Mouse (Mus musculus) midbrain, embryonic 16.5 days (tissue): ENCODE measurements at regions not wholly inside any gene's neighbourhood (a gene's known extent, or its start where the extent isn't known, plus 50 kb on each side); places are given as distances from the start of the nearest gene placed in this dataset.

Experiments used
- ATAC-seq: fragments of 200-750 bp; cut with Nextera tagmentation; 2 replicates; pipeline ENCODE4 v1.8.0; 2017; ENCODE audit warnings: moderate TSS enrichment
- H3K27ac ChIP-seq: fragments of 300-500 bp; sonication (generic); 2 replicates; pipeline ENCODE4 v1.5.1; 2014; ENCODE audit warnings: mild to moderate bottlenecking, low read length, mixed read lengths
- H3K27me3 ChIP-seq: fragments of 300-500 bp; sonication (generic); 2 replicates; pipeline ENCODE4 v1.6.1; 2014; ENCODE audit warnings: low read depth, low read length, mixed read lengths; ENCODE audit not compliant: control insufficient read depth, insufficient read depth
- H3K36me3 ChIP-seq: fragments of 300-500 bp; sonication (generic); 2 replicates; pipeline ENCODE4 v1.6.1; 2014; ENCODE audit warnings: mild to moderate bottlenecking, low read length, moderate library complexity, mixed read lengths; ENCODE audit not compliant: control insufficient read depth, insufficient read depth
- H3K4me1 ChIP-seq: fragments of 300-500 bp; sonication (generic); 2 replicates; pipeline ENCODE4 v1.6.1; 2014; ENCODE audit warnings: mild to moderate bottlenecking, low read length, mixed read lengths; ENCODE audit not compliant: control insufficient read depth, insufficient read depth
- H3K4me2 ChIP-seq: fragments of 300-500 bp; sonication (generic); 2 replicates; pipeline ENCODE4 v1.6.1; 2014; ENCODE audit warnings: mild to moderate bottlenecking, low read length, mixed read lengths
- H3K4me3 ChIP-seq: fragments of 300-500 bp; sonication (generic); 2 replicates; pipeline ENCODE4 v1.5.1; 2014; ENCODE audit warnings: low read depth, mild to moderate bottlenecking, low read length, moderate library complexity, mixed read lengths
- H3K9ac ChIP-seq: fragments of 300-500 bp; sonication (generic); 2 replicates; pipeline ENCODE4 v1.6.1; 2014; ENCODE audit warnings: low read depth, low read length, mixed read lengths
- H3K9me3 ChIP-seq: fragments of 300-500 bp; sonication (generic); replicated peaks from 2 replicates; pipeline ENCODE4 v1.6.1; 2014; ENCODE audit warnings: mild to moderate bottlenecking, low read length, mixed read lengths; ENCODE audit not compliant: control insufficient read depth, poor library complexity, severe bottlenecking
- WGBS: fragments of 180-500 bp; shearing (Covaris S2); extraction: QIAGEN DNeasy Blood & Tissue Kit; methylation state at CpG from one replicate; pipeline ENCODE4 v1.1.7; 2014; 5-methylcytosine and 5-hydroxymethylcytosine counted together

DNA sequence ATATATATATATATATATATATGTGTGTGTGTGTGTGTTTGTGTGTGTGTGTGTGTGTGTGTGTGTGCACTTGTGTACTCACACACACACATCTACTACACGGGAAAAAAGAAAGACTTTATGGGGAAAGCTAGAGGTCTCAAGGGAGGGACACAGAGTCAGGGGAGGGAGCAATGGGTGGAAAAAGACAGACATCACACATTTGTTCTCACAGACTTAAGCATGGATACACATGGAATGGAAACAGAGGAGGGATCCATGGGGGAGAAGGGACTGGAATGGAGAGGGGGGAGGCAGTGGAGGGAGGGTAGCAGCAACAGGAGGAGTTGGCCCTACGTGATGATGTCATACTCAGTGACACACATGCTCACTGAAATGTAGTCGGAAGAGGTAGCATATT is 248.3 kb downstream of the Cryba4 start:
- 86% methylated on average over 3 of the region's 3 CpGs for WGBS
- H3K4me2 ChIP-seq: no peak overlapping the region
- no peaks in the 10 kb centered on the region for H3K36me3 ChIP-seq
- H3K9ac ChIP-seq: no peak overlapping the region
- ATAC-seq: no peak
- no peaks in the 10 kb centered on the region for H3K27me3 ChIP-seq
- no peak overlapping the region for H3K27ac ChIP-seq
- H3K4me3 ChIP-seq: no peak overlapping the region
- peaks cover 19% of the 10 kb centered on the region for H3K4me1 ChIP-seq
- peaks cover 5% of the 10 kb centered on the region; the same call in 1 of the 2 replicates for H3K9me3 ChIP-seq

- H3K9me3 ChIP-seq: no peaks in the 10 kb centered on the region
- H3K9ac ChIP-seq: no peak overlapping the region
- peaks cover 6% of the 10 kb centered on the region for H3K4me1 ChIP-seq
- H3K27ac ChIP-seq: no peak overlapping the region; the same call in 1 of the 2 replicates
- peak; percentile 83; the same call in 1 of the 2 replicates for ATAC-seq
- WGBS: 15% methylated on average over 9 of the region's 9 CpGs
- H3K4me3 ChIP-seq: no peak overlapping the region
- H3K4me2 ChIP-seq: no peak overlapping the region
- H3K36me3 ChIP-seq: no peaks in the 10 kb centered on the region
- no peaks in the 10 kb centered on the region for H3K27me3 ChIP-seq
These were observed 239.7 kb downstream of the Cryba4 start for GRCm38 (mm10) chr5:112012505-112013164.

DNA sequence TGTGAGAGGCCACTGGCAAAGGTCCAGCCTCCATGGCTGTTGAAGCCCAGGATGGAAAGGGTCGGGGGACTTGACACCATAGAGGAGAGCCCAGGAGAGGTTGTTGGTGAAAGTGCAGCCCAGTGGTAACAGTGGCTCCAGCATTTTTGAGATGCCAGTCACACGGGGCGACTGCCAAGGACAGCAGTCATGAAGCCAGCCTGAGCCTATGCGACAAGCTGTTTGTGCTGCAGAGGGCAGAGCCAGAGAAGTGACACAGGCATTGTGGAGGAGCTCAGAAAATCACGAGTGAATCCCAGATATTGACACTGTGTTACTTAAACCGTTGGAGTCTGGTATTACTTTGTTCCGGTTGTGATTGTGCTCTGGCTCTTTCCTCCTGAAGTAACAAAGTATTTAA is 233.4 kb downstream of the Cryba4 start:
- no peak for ATAC-seq
- Histone ChIP-seq H3K9ac (no peak overlapping the region), H3K36me3 (no peaks in the 10 kb centered on the region), H3K4me1 (no peaks in the 10 kb centered on the region), H3K9me3 (no peaks in the 10 kb centered on the region), H3K4me2 (no peak overlapping the region), H3K27ac (no peak overlapping the region), H3K4me3 (no peak overlapping the region), H3K27me3 (no peaks in the 10 kb centered on the region)
- WGBS: 68% methylated on average over 7 of the region's 7 CpGs

- no peaks in the 10 kb centered on the region for H3K36me3 ChIP-seq
- H3K9ac ChIP-seq: no peak overlapping the region
- H3K4me2 ChIP-seq: no peak overlapping the region
- H3K4me3 ChIP-seq: no peak overlapping the region
- H3K27me3 ChIP-seq: no peaks in the 10 kb centered on the region
- WGBS: 75% methylated on average over 2 of the region's 2 CpGs
- ATAC-seq: peak; percentile 82
- H3K4me1 ChIP-seq: no peaks in the 10 kb centered on the region
- H3K27ac ChIP-seq: no peak overlapping the region
- H3K9me3 ChIP-seq: no peaks in the 10 kb centered on the region
These were observed 231.4 kb downstream of the Cryba4 start for GRCm38 (mm10) chr5:112020882-112021281.

DNA sequence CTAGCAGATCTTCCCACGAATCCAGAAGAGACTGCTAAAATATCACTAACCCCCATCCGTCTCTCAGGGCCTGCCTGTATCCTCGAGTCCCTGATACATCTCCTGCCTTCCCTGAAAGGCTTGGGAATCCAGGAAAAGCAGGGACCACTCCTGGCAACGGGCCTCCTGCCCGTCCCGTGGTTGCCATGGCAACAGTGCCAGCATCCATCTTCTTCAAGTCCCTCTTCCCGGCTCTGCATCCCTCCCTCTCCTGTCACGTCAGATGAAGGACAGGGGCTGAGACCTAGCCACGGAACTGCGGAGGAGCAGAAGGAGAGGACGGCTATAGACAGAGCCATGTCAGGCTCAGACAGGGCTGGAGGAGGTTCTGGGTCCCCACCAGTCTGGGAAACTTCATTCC is 222.4 kb downstream of the Cryba4 start:
- H3K27ac ChIP-seq: peak overlapping the region; percentile 85
- H3K36me3 ChIP-seq: no peaks in the 10 kb centered on the region
- H3K4me3 ChIP-seq: no peak overlapping the region
- H3K4me1 ChIP-seq: peaks cover 18% of the 10 kb centered on the region
- H3K9me3 ChIP-seq: no peaks in the 10 kb centered on the region
- 0 out of 2 replicates have a peak overlapping the region, but pooled peaks have one; percentile 21 for H3K4me2 ChIP-seq
- H3K27me3 ChIP-seq: no peaks in the 10 kb centered on the region
- WGBS: 12% methylated on average over 11 of the region's 11 CpGs
- peak; percentile 90 for ATAC-seq
- H3K9ac ChIP-seq: 0 out of 2 replicates have a peak overlapping the region, but pooled peaks have one; percentile 32

DNA sequence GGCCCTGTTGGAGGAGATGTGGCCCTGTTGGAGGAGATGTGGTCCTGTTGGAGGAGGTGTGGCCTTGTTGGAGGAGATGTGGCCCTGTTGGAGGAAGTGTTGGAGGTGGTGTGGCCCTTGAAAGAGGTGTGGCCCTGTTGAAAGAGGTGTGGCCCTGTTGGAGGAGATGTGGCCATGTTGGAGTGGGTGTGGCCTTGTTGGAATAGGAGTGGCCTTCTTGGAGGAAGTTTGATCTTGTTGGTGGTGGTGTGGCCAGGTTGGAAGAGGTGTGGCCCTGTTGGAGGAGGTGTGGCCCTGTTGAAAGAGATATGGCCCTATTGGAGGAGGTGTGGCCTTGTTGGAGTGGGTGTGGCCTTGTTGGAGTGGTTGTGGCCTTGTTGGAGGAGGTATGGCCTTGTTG is 220.3 kb downstream of the Cryba4 start:
- no peak for ATAC-seq

GRCm38 (mm10) chr5:112035426-112035825 is 216.9 kb downstream of the Cryba4 start:
- Histone ChIP-seq H3K9ac (no peak overlapping the region), H3K4me3 (no peak overlapping the region), H3K4me2 (no peak overlapping the region), H3K27ac (no peak overlapping the region), H3K9me3 (no peaks in the 10 kb centered on the region), H3K36me3 (no peaks in the 10 kb centered on the region), H3K27me3 (no peaks in the 10 kb centered on the region), H3K4me1 (peaks cover 2% of the 10 kb centered on the region)
- 62% methylated on average over 8 of the region's 8 CpGs for WGBS
- ATAC-seq: no peak

More for the DNA sequence above, 220.3 kb downstream of the Cryba4 start:
- H3K4me3 ChIP-seq: no peak overlapping the region
- H3K36me3 ChIP-seq: no peaks in the 10 kb centered on the region
- no peak overlapping the region for H3K27ac ChIP-seq
- no peak overlapping the region for H3K4me2 ChIP-seq
- no peak overlapping the region for H3K9ac ChIP-seq
- H3K27me3 ChIP-seq: no peaks in the 10 kb centered on the region
- peaks cover 15% of the 10 kb centered on the region for H3K4me1 ChIP-seq
- no peaks in the 10 kb centered on the region for H3K9me3 ChIP-seq

GRCm38 (mm10) chr5:112037080-112037479 is 215.2 kb downstream of the Cryba4 start:
- Histone ChIP-seq H3K4me3 (no peak overlapping the region), H3K4me1 (peaks cover 9% of the 10 kb centered on the region), H3K27me3 (no peaks in the 10 kb centered on the region), H3K4me2 (no peak overlapping the region), H3K36me3 (no peaks in the 10 kb centered on the region), H3K27ac (no peak overlapping the region), H3K9me3 (no peaks in the 10 kb centered on the region), H3K9ac (no peak overlapping the region)
- 71% methylated on average over 8 of the region's 8 CpGs for WGBS
- no peak for ATAC-seq

- Histone ChIP-seq H3K4me3 (no peak overlapping the region), H3K4me2 (no peak overlapping the region), H3K9me3 (no peaks in the 10 kb centered on the region), H3K27me3 (no peaks in the 10 kb centered on the region), H3K27ac (peak overlapping the region; percentile 29; the same call in 1 of the 2 replicates), H3K36me3 (no peaks in the 10 kb centered on the region), H3K9ac (no peak overlapping the region), H3K4me1 (peaks cover 15% of the 10 kb centered on the region)
- WGBS: 58% methylated on average over 10 of the region's 10 CpGs
- ATAC-seq: no peak
These were observed 212.5 kb downstream of the Cryba4 start for GRCm38 (mm10) chr5:112039645-112040372.
